ENCODE assay signal across 26 mouse cellular contexts in genomic region chr19:37526768-37527167, GRCm38 (mm10). TPM values are rescaled to one million over a fixed set of nuclear protein-coding genes. Genes with fewer than 3 reads are reported as not detected.
DNase-seq lines count a peak whose midpoint lies in the region; ATAC-seq and TF ChIP-seq lines count a peak whose summit lies in the region.
"Had no signal": no experiment of that assay in that cellular context is flagged by ENCODE, and none has a peak within 500 bp of the region (broad histone marks: within the 10 kb centered on the region; RNA-seq: fewer than 3 reads in every experiment).

No protein-coding gene starts in this region.

- ATAC-seq in liver, embryonic 12.5 days = no peak
- ATAC-seq in activated CD4-positive, CD25-positive, alpha-beta regulatory T cell, adult 4 months = peak; percentile 69
- ATAC-seq in hindbrain, embryonic 11.5 days (ENCODE audit: low FRiP score) = no peak
- ATAC-seq: forebrain, postnatal 0 days; hindbrain, postnatal 0 days; intestine, postnatal 0 days had no signal

- dilution Hi-C loops in CH12.LX (cut with MboI; ENCODE audit: extremely low pct_ligation_motif_present, extremely low pct_unique_long_range_greater_than_20kb, low sequenced_read_pairs) = no loop called here

- no peaks in the 10 kb centered on the region for H3K79me2 ChIP-seq in CH12.LX (replicated peaks; ENCODE audit: control insufficient read depth, extremely low read depth, insufficient read depth, poor library complexity, severe bottlenecking)

- H3K27ac ChIP-seq in liver, embryonic 12.5 days = no peak overlapping the region
- H3K27ac ChIP-seq in CH12.LX (ENCODE audit: insufficient read depth, low read depth) = no peak overlapping the region
- no peak overlapping the region for H3K27ac ChIP-seq in hindbrain, embryonic 11.5 days (ENCODE audit: low read depth, low read length)
- H3K27ac ChIP-seq: heart, embryonic 13.5 days; hindbrain, embryonic 12.5 days; hindbrain, postnatal 0 days; limb, embryonic 13.5 days; liver, embryonic 15.5 days; lung, embryonic 15.5 days; stomach, embryonic 15.5 days had no signal

- H3K9ac ChIP-seq in liver, embryonic 12.5 days = no peak overlapping the region
- H3K9ac ChIP-seq in CH12.LX (ENCODE audit: insufficient read depth, low read depth) = no peak overlapping the region
- no peak overlapping the region for H3K9ac ChIP-seq in hindbrain, embryonic 11.5 days (ENCODE audit: low read depth, low read length)
- H3K9ac ChIP-seq: forebrain, postnatal 0 days; heart, embryonic 13.5 days; hindbrain, embryonic 12.5 days; limb, embryonic 13.5 days; liver, embryonic 15.5 days; lung, embryonic 15.5 days; stomach, embryonic 15.5 days had no signal

- in situ Hi-C loops in CH12.LX (cut with MboI; ENCODE audit: low pct_ligation_motif_present, low pct_unique_long_range_greater_than_20kb, low sequenced_read_pairs) = no loop called here

- H3K4me3 ChIP-seq in liver, embryonic 12.5 days = no peak overlapping the region
- H3K4me3 ChIP-seq in CH12.LX (replicated peaks in 1 of 3; ENCODE audit: low read depth in 2 of 3, low read length in 2 of 3, poor library complexity in 1 of 3) = peak overlapping the region; percentile 13 to 33 (median 21)
- H3K4me3 ChIP-seq in hindbrain, embryonic 11.5 days (ENCODE audit: low read depth, low read length) = no peak overlapping the region
- H3K4me3 ChIP-seq: erythroblast, embryonic 14.5 days; heart, embryonic 13.5 days; hindbrain, embryonic 12.5 days; limb, embryonic 13.5 days; liver, embryonic 15.5 days; lung, embryonic 15.5 days; stomach, embryonic 15.5 days had no signal

- WGBS in liver, embryonic 12.5 days (ENCODE audit: insufficient replicate concordance) = 31% methylated on average over 8 of the region's 8 CpGs
- 42% methylated on average over 8 of the region's 8 CpGs for WGBS in hindbrain, embryonic 11.5 days

- no peaks in the 10 kb centered on the region for H3K9me3 ChIP-seq in liver, embryonic 12.5 days (replicated peaks)
- no peaks in the 10 kb centered on the region for H3K9me3 ChIP-seq in CH12.LX (replicated peaks; ENCODE audit: low read length)
- H3K9me3 ChIP-seq in hindbrain, embryonic 11.5 days (ENCODE audit: control insufficient read depth, low read length) = no peaks in the 10 kb centered on the region
- H3K9me3 ChIP-seq: heart, embryonic 13.5 days; hindbrain, embryonic 12.5 days; limb, embryonic 13.5 days; liver, embryonic 15.5 days; lung, embryonic 15.5 days; stomach, embryonic 15.5 days had no signal

- DNase-seq in liver (no peak), CH12.LX (ENCODE audit: extremely low read depth) (peak; percentile 88)
- DNase-seq in splenic B cell, adult 2 months (ENCODE audit: low read depth, low spot score) = peak; percentile 33
- no peak for DNase-seq in hindbrain, embryonic 11.5 days (ENCODE audit: low spot score)
- DNase-seq in gastrocnemius, postnatal 10 days = no peak
- no peak for DNase-seq in thymus, postnatal 0 days (ENCODE audit: low spot score)
- DNase-seq: adrenal gland, postnatal 25 days; cerebellum, adult 18-20 months; cerebellum, postnatal 14 days; forebrain, postnatal 0 days; heart, postnatal 10 days; kidney, adult 9 months; kidney, postnatal 10 days; thymus, postnatal 14 days had no signal

- no peak; the same call in 1 of the 2 replicates for TF ChIP-seq RAD21 in CH12.LX (IDR thresholded peaks at IDR 0.05; ENCODE audit: low read depth, low read length)

- H3K4me1 ChIP-seq in liver, embryonic 12.5 days = peaks cover 58% of the 10 kb centered on the region
- peaks cover 5 to 54% of the 10 kb centered on the region in 2 experiments; a peak in 3 of 4 replicates for H3K4me1 ChIP-seq in CH12.LX (ENCODE audit: control insufficient read depth in 1 of 2, insufficient read depth in 2 of 2)
- no peaks in the 10 kb centered on the region for H3K4me1 ChIP-seq in hindbrain, embryonic 11.5 days (replicated peaks; ENCODE audit: control insufficient read depth, insufficient read depth, low read length)
- H3K4me1 ChIP-seq: hindbrain, embryonic 12.5 days; limb, embryonic 13.5 days; lung, embryonic 15.5 days; stomach, embryonic 15.5 days had no signal

- H3K27me3 ChIP-seq in liver, embryonic 12.5 days (replicated peaks) = no peaks in the 10 kb centered on the region
- no peaks in the 10 kb centered on the region for H3K27me3 ChIP-seq in CH12.LX (replicated peaks)
- H3K27me3 ChIP-seq in splenic B cell, adult 2 months (ENCODE audit: control insufficient read depth, insufficient read depth, low read length, poor library complexity, severe bottlenecking) = no peaks in the 10 kb centered on the region
- no peaks in the 10 kb centered on the region for H3K27me3 ChIP-seq in hindbrain, embryonic 11.5 days (ENCODE audit: control insufficient read depth, insufficient read depth, low read length)
- H3K27me3 ChIP-seq: hindbrain, embryonic 12.5 days; limb, embryonic 13.5 days; liver, embryonic 15.5 days; lung, embryonic 15.5 days; stomach, embryonic 15.5 days had no signal

- H3K36me3 ChIP-seq in liver, embryonic 12.5 days = no peaks in the 10 kb centered on the region
- no peaks in the 10 kb centered on the region for H3K36me3 ChIP-seq in CH12.LX (replicated peaks in 1 of 2; ENCODE audit: control insufficient read depth in 1 of 2, insufficient read depth in 1 of 2, low read length in 1 of 2)
- H3K36me3 ChIP-seq in splenic B cell, adult 2 months (ENCODE audit: control insufficient read depth, insufficient read depth, low read length, poor library complexity, severe bottlenecking) = no peaks in the 10 kb centered on the region; the same call in 1 of the 2 replicates
- no peaks in the 10 kb centered on the region for H3K36me3 ChIP-seq in hindbrain, embryonic 11.5 days (ENCODE audit: control insufficient read depth, insufficient read depth, low read length)
- H3K36me3 ChIP-seq: heart, embryonic 13.5 days; hindbrain, embryonic 12.5 days; limb, embryonic 13.5 days; liver, embryonic 15.5 days; lung, embryonic 15.5 days; stomach, embryonic 15.5 days had no signal

- TF ChIP-seq CTCF in CH12.LX (conservative IDR thresholded peaks at IDR 0.05 in 1 of 2, IDR thresholded peaks at IDR 0.05 in 1 of 2; ENCODE audit: low read depth in 2 of 2, low read length in 2 of 2) = no peak

- TF ChIP-seq EP300 in CH12.LX (IDR thresholded peaks at IDR 0.05; ENCODE audit: low read length) = peak; percentile 41; the same call in 1 of the 2 replicates

- peak overlapping the region; percentile 12; the same call in 1 of the 2 replicates for H3K4me2 ChIP-seq in liver, embryonic 12.5 days
- H3K4me2 ChIP-seq in CH12.LX (ENCODE audit: insufficient read depth, low read depth, poor library complexity, severe bottlenecking) = peak overlapping the region; percentile 68
- H3K4me2 ChIP-seq in hindbrain, embryonic 11.5 days (replicated peaks; ENCODE audit: low read depth, low read length) = no peak overlapping the region
- H3K4me2 ChIP-seq: heart, embryonic 13.5 days; hindbrain, embryonic 12.5 days; limb, embryonic 13.5 days; liver, embryonic 15.5 days; lung, embryonic 15.5 days; midbrain, embryonic 11.5 days; stomach, embryonic 15.5 days had no signal

- TF ChIP-seq POLR2A in CH12.LX (IDR thresholded peaks at IDR 0.05; ENCODE audit: low read depth, low read length) = no peak

TF ChIP-seq in CH12.LX, 34 proteins besides CTCF, POLR2A, EP300 and RAD21 (continues in another document):
- TF ChIP-seq SIN3A (IDR thresholded peaks at IDR 0.05; ENCODE audit: low read length) = peak; percentile 65; the same call in 1 of the 2 replicates
- TF ChIP-seq HCFC1 (IDR thresholded peaks at IDR 0.05; ENCODE audit: low read depth, low read length) = no peak
- no peak for TF ChIP-seq USF1 (IDR thresholded peaks at IDR 0.05; ENCODE audit: low read depth, low read length)
- TF ChIP-seq NELFE (IDR thresholded peaks at IDR 0.05; ENCODE audit: low read depth, low read length) = no peak
- peak; percentile 76 for TF ChIP-seq MAZ (IDR thresholded peaks at IDR 0.05; ENCODE audit: low read depth, low read length)
- no peak for TF ChIP-seq PAX5 (IDR thresholded peaks at IDR 0.05; ENCODE audit: low read length)
- TF ChIP-seq TBP (conservative IDR thresholded peaks at IDR 0.05; ENCODE audit: low read depth, low read length) = no peak
- TF ChIP-seq CHD1 (IDR thresholded peaks at IDR 0.05; ENCODE audit: low read depth, low read length) = no peak
- no peak for TF ChIP-seq MYC (IDR thresholded peaks at IDR 0.05; ENCODE audit: low read depth, low read length)
- TF ChIP-seq MXI1 (IDR thresholded peaks at IDR 0.05; ENCODE audit: low read depth, low read length) = no peak; the same call in 1 of the 2 replicates
- TF ChIP-seq UBTF (IDR thresholded peaks at IDR 0.05; ENCODE audit: low read depth, low read length) = no peak
- TF ChIP-seq ZC3H11A (IDR thresholded peaks at IDR 0.05; ENCODE audit: low read depth, low read length) = no peak
- peak; percentile 94 for TF ChIP-seq ETS1 (conservative IDR thresholded peaks at IDR 0.05; ENCODE audit: low read depth, low read length)
- no peak for TF ChIP-seq JUND (conservative IDR thresholded peaks at IDR 0.05; ENCODE audit: low read depth, low read length)
- no peak for TF ChIP-seq USF2 (conservative IDR thresholded peaks at IDR 0.05; ENCODE audit: low read depth, low read length)
- peak; percentile 62; the same call in 1 of the 2 replicates for TF ChIP-seq JUN (IDR thresholded peaks at IDR 0.05; ENCODE audit: insufficient read depth, low read depth, low read length)
- no peak for TF ChIP-seq MAFK (IDR thresholded peaks at IDR 0.05; ENCODE audit: insufficient replicate concordance, low read length)
- TF ChIP-seq E2F4 (IDR thresholded peaks at IDR 0.05; ENCODE audit: insufficient replicate concordance, low read depth, low read length) = no peak
- TF ChIP-seq MEF2A (IDR thresholded peaks at IDR 0.05; ENCODE audit: borderline replicate concordance, low read depth, low read length) = peak; percentile 84
- no peak for TF ChIP-seq NRF1 (IDR thresholded peaks at IDR 0.05; ENCODE audit: low read depth, low read length)
- peak; percentile 83 for TF ChIP-seq TCF12 (IDR thresholded peaks at IDR 0.05; ENCODE audit: low read depth, low read length)
- peak; percentile 82 for TF ChIP-seq IRF4 (IDR thresholded peaks at IDR 0.05; ENCODE audit: low read depth, low read length)
- no peak for TF ChIP-seq CHD2 (IDR thresholded peaks at IDR 0.05; ENCODE audit: low read length)
- TF ChIP-seq ZKSCAN1 (IDR thresholded peaks at IDR 0.05; ENCODE audit: borderline replicate concordance, low read depth, low read length) = no peak

RNA-seq across cellular contexts. Expression of gene Exoc6, which starts 23.4 kb away (rescaled TPM):
- polyA plus RNA-seq in liver, embryonic 12.5 days (2016; fragmentation: Nextera tagmentation; extraction: Ambion mirVana) = 45.1 and 47.0 TPM in 2 replicates
- 6.8 and 8.0 TPM in 2 replicates for total RNA-seq in CH12.LX (2012; rRNA removed)
- total RNA-seq in CH12.LX (2014; rRNA removed) = 18.5 and 18.7 TPM in 2 replicates
- 10.8 and 12.1 TPM in 2 replicates for polyA plus RNA-seq in CH12.LX (2012; ENCODE audit: insufficient read length, low read depth)
- 10 to 100 TPM; 34.9 to 37.6 TPM for polyA plus RNA-seq in activated CD4-positive, CD25-positive, alpha-beta regulatory T cell, adult 4 months (2017; shearing (Covaris generic))
- polyA plus RNA-seq in hindbrain, embryonic 11.5 days (2014; fragmentation: Nextera tagmentation; extraction: Ambion mirVana) = 10.1 and 11.0 TPM in 2 replicates
- total RNA-seq in gastrocnemius, postnatal 10 days (2021) = 10 to 100 TPM; 44.6 to 46.1 TPM
- 16.5 and 16.8 TPM in 2 replicates for polyA plus RNA-seq in thymus, postnatal 0 days (2015; fragmentation: Nextera tagmentation; extraction: Ambion mirVana)

Comparison
In these comparisons a context has a peak if more than half of its experiments do, and no peak if none do; other contexts are left out.
1. H3K4me3 ChIP-seq: peak in CH12.LX (3 of 3); none in liver, embryonic 12.5 days (single experiment) and hindbrain, embryonic 11.5 days (single experiment).
2. DNase-seq: peak in CH12.LX (single experiment) and splenic B cell, adult 2 months (single experiment); none in liver (single experiment), hindbrain, embryonic 11.5 days (single experiment), gastrocnemius, postnatal 10 days (single experiment) and thymus, postnatal 0 days (single experiment).